Comparison of ENCODE assay signal across 13 mouse cellular contexts in the genomic region with DNA sequence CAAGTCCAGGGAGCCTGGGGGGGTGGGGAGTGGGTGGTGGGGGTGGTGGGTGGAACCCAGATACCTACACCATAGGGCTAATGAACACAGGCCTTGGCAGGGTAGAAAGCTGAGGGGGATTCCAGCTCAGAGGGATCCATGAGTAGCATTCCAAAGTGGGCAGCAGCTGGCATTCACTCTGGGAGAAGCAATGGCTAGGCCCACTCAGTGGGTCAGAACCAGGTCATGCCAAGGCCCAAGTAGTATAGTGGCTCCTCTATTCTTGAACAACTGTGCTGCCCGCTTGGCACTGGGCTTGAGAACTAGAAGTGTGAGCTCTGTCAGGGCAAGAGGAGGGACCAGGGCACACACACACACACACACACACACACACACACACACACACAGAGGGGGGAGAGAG. TPM values are rescaled to one million over a fixed set of nuclear protein-coding genes. Genes with fewer than 3 reads are reported as not detected.
DNase-seq lines count a peak whose midpoint lies in the region; ATAC-seq and TF ChIP-seq lines count a peak whose summit lies in the region.
"Had no signal": no experiment of that assay in that cellular context is flagged by ENCODE, and none has a peak within 500 bp of the region (broad histone marks: within the 10 kb centered on the region; RNA-seq: fewer than 3 reads in every experiment).

No protein-coding gene starts in this region.

- peak overlapping the region; percentile 57 for H3K27ac ChIP-seq in gastrocnemius, adult 2 months
- no peak overlapping the region for H3K27ac ChIP-seq in midbrain, embryonic 12.5 days (replicated peaks)
- no peak overlapping the region for H3K27ac ChIP-seq in midbrain, embryonic 14.5 days (replicated peaks; ENCODE audit: low read depth, low read length)
- peak overlapping the region; percentile 68; the same call in 1 of the 2 replicates for H3K27ac ChIP-seq in limb, embryonic 11.5 days (replicated peaks; ENCODE audit: low read depth, low read length)
- peak overlapping the region; percentile 88 for H3K27ac ChIP-seq in stomach, postnatal 0 days (replicated peaks)
- no peak overlapping the region for H3K27ac ChIP-seq in thymus, adult 2 months (ENCODE audit: control insufficient read depth, insufficient read depth, low read length)
- H3K27ac ChIP-seq in heart, embryonic 11.5 days (ENCODE audit: low read depth, low read length), result no peak overlapping the region
- H3K27ac ChIP-seq: liver, embryonic 14.5 days had no signal

- 100% methylated on average over 1 of the region's 1 CpGs for WGBS in midbrain, embryonic 12.5 days
- WGBS in midbrain, embryonic 14.5 days, result 90% methylated on average over 1 of the region's 1 CpGs
- WGBS in limb, embryonic 11.5 days, result 92% methylated on average over 1 of the region's 1 CpGs
- WGBS in stomach, postnatal 0 days, result 83% methylated on average over 1 of the region's 1 CpGs
- WGBS in thymus, adult 2 months, result 92% methylated on average over 1 of the region's 1 CpGs
- 93% methylated on average over 1 of the region's 1 CpGs for WGBS in heart, embryonic 11.5 days (ENCODE audit: insufficient replicate concordance)

- no peak overlapping the region for H3K4me3 ChIP-seq in gastrocnemius, adult 2 months
- no peak overlapping the region for H3K4me3 ChIP-seq in midbrain, embryonic 12.5 days
- no peak overlapping the region for H3K4me3 ChIP-seq in midbrain, embryonic 14.5 days (replicated peaks; ENCODE audit: low read depth, low read length)
- H3K4me3 ChIP-seq in limb, embryonic 11.5 days (ENCODE audit: low read depth, low read length), result no peak overlapping the region
- no peak overlapping the region for H3K4me3 ChIP-seq in stomach, postnatal 0 days (ENCODE audit: low read depth, low read length)
- H3K4me3 ChIP-seq in thymus, adult 2 months (ENCODE audit: control insufficient read depth, insufficient read depth, low read length), result no peak overlapping the region
- no peak overlapping the region for H3K4me3 ChIP-seq in heart, embryonic 11.5 days (ENCODE audit: low read depth, low read length)

- intact Hi-C loops in gastrocnemius, adult 2 months (cut with DNase I), result loop anchor here (5.0 kb wide), 1 partner anchor 56 kb away; no protein-coding TSS in a partner anchor

- ATAC-seq in midbrain, embryonic 12.5 days (ENCODE audit: low FRiP score, low read depth), result no peak
- ATAC-seq in midbrain, embryonic 14.5 days (ENCODE audit: low FRiP score, low TSS enrichment), result no peak
- ATAC-seq in limb, embryonic 11.5 days (ENCODE audit: insufficient number of reproducible peaks, low FRiP score, low TSS enrichment, low read depth), result no peak
- no peak for ATAC-seq in stomach, postnatal 0 days (ENCODE audit: low FRiP score, low TSS enrichment)
- no peak for ATAC-seq in heart, embryonic 11.5 days (replicated peaks; ENCODE audit: insufficient number of reproducible peaks, low FRiP score, low TSS enrichment)

- TF ChIP-seq EP300 in stomach, postnatal 0 days (optimal IDR thresholded peaks at IDR 0.05), result no peak

- peaks cover 42% of the 10 kb centered on the region for H3K4me1 ChIP-seq in midbrain, embryonic 12.5 days
- H3K4me1 ChIP-seq in midbrain, embryonic 14.5 days (ENCODE audit: control insufficient read depth, insufficient read depth, low read length), result peaks cover 23% of the 10 kb centered on the region
- H3K4me1 ChIP-seq in limb, embryonic 11.5 days (ENCODE audit: control insufficient read depth, insufficient read depth, low read length), result peaks cover 17% of the 10 kb centered on the region; the same call in 1 of the 2 replicates
- peaks cover 4% of the 10 kb centered on the region for H3K4me1 ChIP-seq in stomach, postnatal 0 days (replicated peaks; ENCODE audit: control insufficient read depth, insufficient read depth)
- H3K4me1 ChIP-seq in thymus, adult 2 months (replicated peaks; ENCODE audit: control insufficient read depth, insufficient read depth, low read length), result peaks cover 35% of the 10 kb centered on the region
- H3K4me1 ChIP-seq in heart, embryonic 11.5 days (ENCODE audit: control insufficient read depth, insufficient read depth, low read length), result peaks cover 14% of the 10 kb centered on the region; the same call in 1 of the 2 replicates

- no peak for TF ChIP-seq POLR2A in thymus, adult 2 months (IDR thresholded peaks at IDR 0.05; ENCODE audit: control insufficient read depth, extremely low read depth, insufficient read depth, low read length, poor library complexity)

- H3K9ac ChIP-seq in midbrain, embryonic 12.5 days (replicated peaks), result peak overlapping the region; percentile 31; the same call in 1 of the 2 replicates
- no peak overlapping the region for H3K9ac ChIP-seq in midbrain, embryonic 14.5 days (replicated peaks; ENCODE audit: low read length)
- no peak overlapping the region for H3K9ac ChIP-seq in limb, embryonic 11.5 days (ENCODE audit: low read length)
- H3K9ac ChIP-seq in stomach, postnatal 0 days (ENCODE audit: low read length), result no peak overlapping the region
- no peak overlapping the region for H3K9ac ChIP-seq in heart, embryonic 11.5 days (ENCODE audit: low read depth, low read length)
- H3K9ac ChIP-seq: liver, embryonic 14.5 days had no signal

- no peak for TF ChIP-seq CTCF in gastrocnemius, adult 2 months (IDR thresholded peaks at IDR 0.05)
- no peak for TF ChIP-seq CTCF in stomach, postnatal 0 days (IDR thresholded peaks at IDR 0.05; ENCODE audit: low read depth)
- TF ChIP-seq CTCF in thymus, adult 2 months (IDR thresholded peaks at IDR 0.05; ENCODE audit: borderline replicate concordance, control insufficient read depth, extremely low read depth, insufficient read depth, low read length, poor library complexity), result no peak

- H3K27me3 ChIP-seq in midbrain, embryonic 12.5 days, result peaks cover 7% of the 10 kb centered on the region
- H3K27me3 ChIP-seq in midbrain, embryonic 14.5 days (ENCODE audit: control insufficient read depth, insufficient read depth, low read length), result no peaks in the 10 kb centered on the region
- no peaks in the 10 kb centered on the region for H3K27me3 ChIP-seq in limb, embryonic 11.5 days (ENCODE audit: control insufficient read depth, insufficient read depth, low read length)
- no peaks in the 10 kb centered on the region for H3K27me3 ChIP-seq in stomach, postnatal 0 days (ENCODE audit: control insufficient read depth, insufficient read depth, low read length)
- H3K27me3 ChIP-seq in thymus, adult 2 months (ENCODE audit: control insufficient read depth, insufficient read depth, low read length), result no peaks in the 10 kb centered on the region
- no peaks in the 10 kb centered on the region for H3K27me3 ChIP-seq in heart, embryonic 11.5 days (ENCODE audit: control insufficient read depth, insufficient read depth, low read length)
- H3K27me3 ChIP-seq: Patski had no signal

- H3K9me3 ChIP-seq in midbrain, embryonic 12.5 days, result no peaks in the 10 kb centered on the region
- no peaks in the 10 kb centered on the region for H3K9me3 ChIP-seq in midbrain, embryonic 14.5 days (ENCODE audit: control insufficient read depth, low read length)
- H3K9me3 ChIP-seq in limb, embryonic 11.5 days (ENCODE audit: control insufficient read depth, low read length), result no peaks in the 10 kb centered on the region
- no peaks in the 10 kb centered on the region for H3K9me3 ChIP-seq in stomach, postnatal 0 days (ENCODE audit: control insufficient read depth, low read length)
- H3K9me3 ChIP-seq in heart, embryonic 11.5 days (replicated peaks; ENCODE audit: control insufficient read depth, low read length), result no peaks in the 10 kb centered on the region

- H3K4me2 ChIP-seq in midbrain, embryonic 12.5 days (replicated peaks), result no peak overlapping the region
- H3K4me2 ChIP-seq in midbrain, embryonic 14.5 days (ENCODE audit: low read length), result no peak overlapping the region
- H3K4me2 ChIP-seq in limb, embryonic 11.5 days (ENCODE audit: low read depth, severe bottlenecking), result no peak overlapping the region
- no peak overlapping the region for H3K4me2 ChIP-seq in stomach, postnatal 0 days (replicated peaks; ENCODE audit: low read depth)
- H3K4me2 ChIP-seq in heart, embryonic 11.5 days, result no peak overlapping the region

- no peaks in the 10 kb centered on the region for H3K36me3 ChIP-seq in midbrain, embryonic 12.5 days
- H3K36me3 ChIP-seq in midbrain, embryonic 14.5 days (ENCODE audit: control insufficient read depth, insufficient read depth, low read length), result no peaks in the 10 kb centered on the region
- no peaks in the 10 kb centered on the region for H3K36me3 ChIP-seq in limb, embryonic 11.5 days (ENCODE audit: control insufficient read depth, insufficient read depth, low read length)
- no peaks in the 10 kb centered on the region for H3K36me3 ChIP-seq in stomach, postnatal 0 days (ENCODE audit: control insufficient read depth, insufficient read depth, low read length)
- H3K36me3 ChIP-seq in thymus, adult 2 months (ENCODE audit: control insufficient read depth, insufficient read depth, low read length), result no peaks in the 10 kb centered on the region
- no peaks in the 10 kb centered on the region for H3K36me3 ChIP-seq in heart, embryonic 11.5 days (ENCODE audit: control insufficient read depth, insufficient read depth, low read length)

- DNase-seq in gastrocnemius, adult 2 months, result peak; percentile 44
- no peak for DNase-seq in gastrocnemius, postnatal 4 days (ENCODE audit: low spot score in 2 of 2)
- DNase-seq in midbrain, embryonic 14.5 days, result no peak
- DNase-seq in limb, embryonic 11.5 days (ENCODE audit: low spot score), result no peak
- no peak for DNase-seq in stomach, postnatal 0 days (ENCODE audit: low spot score)
- DNase-seq in thymus, adult 2 months, result no peak

RNA-seq across cellular contexts. Expression of gene Atp1a2, which starts 10.5 kb away (rescaled TPM):
- total RNA-seq in gastrocnemius, adult 2 months (2021), result 1,000 to 10,000 TPM in 1 of 2 experiments, 100 to 1,000 TPM in 1; 838 to 1,060 TPM
- total RNA-seq in gastrocnemius, postnatal 4 days (2021), result 100 to 1,000 TPM; 454 to 465 TPM
- 12.8 and 13.2 TPM in 2 replicates for polyA plus RNA-seq in midbrain, embryonic 12.5 days (2016; fragmentation: Nextera tagmentation; extraction: Ambion mirVana)
- polyA plus RNA-seq in midbrain, embryonic 14.5 days (2014; fragmentation: Nextera tagmentation; extraction: Ambion mirVana), result 18.2 and 19.4 TPM in 2 replicates
- 1.4 and 1.5 TPM in 2 replicates for polyA plus RNA-seq in limb, embryonic 11.5 days (2014; fragmentation: Nextera tagmentation; extraction: Ambion mirVana)
- polyA plus RNA-seq in stomach, postnatal 0 days (2015; fragmentation: Nextera tagmentation; extraction: Ambion mirVana), result 3.1 and 4.1 TPM in 2 replicates
- 24.4 and 28.5 TPM in 2 replicates for polyA plus RNA-seq in thymus, adult 2 months (2012; rRNA removed)
- 4.7 and 7.0 TPM in 2 replicates for polyA plus RNA-seq in heart, embryonic 11.5 days (2014; fragmentation: Nextera tagmentation; extraction: Ambion mirVana)
- total RNA-seq: common myeloid progenitor, adult 5-6 weeks had no signal

RNA-seq across cellular contexts. Expression of gene Kcnj9, which starts 20.7 kb away (rescaled TPM):
- total RNA-seq in gastrocnemius, adult 2 months (2021), result not detected
- not detected for total RNA-seq in gastrocnemius, postnatal 4 days (2021)
- polyA plus RNA-seq in midbrain, embryonic 12.5 days (2016; fragmentation: Nextera tagmentation; extraction: Ambion mirVana), result 1.7 and 2.7 TPM in 2 replicates
- 3.0 and 3.9 TPM in 2 replicates for polyA plus RNA-seq in midbrain, embryonic 14.5 days (2014; fragmentation: Nextera tagmentation; extraction: Ambion mirVana)
- polyA plus RNA-seq in limb, embryonic 11.5 days (2014; fragmentation: Nextera tagmentation; extraction: Ambion mirVana), result not detected in 2 replicates
- 0.07 TPM in 2 replicates for polyA plus RNA-seq in stomach, postnatal 0 days (2015; fragmentation: Nextera tagmentation; extraction: Ambion mirVana)
- polyA plus RNA-seq in thymus, adult 2 months (2012; rRNA removed), result 1.5 TPM in 2 replicates
- 0.59 and 0.77 TPM in 2 replicates for polyA plus RNA-seq in heart, embryonic 11.5 days (2014; fragmentation: Nextera tagmentation; extraction: Ambion mirVana)
- total RNA-seq: common myeloid progenitor, adult 5-6 weeks had no signal

RNA-seq across cellular contexts. Expression of gene Kcnj10, which starts 32.6 kb away (rescaled TPM):
- total RNA-seq in gastrocnemius, adult 2 months (2021), result under 1 TPM in 1 of 2 experiments, not detected in 1; 0.06 TPM
- 1 to 10 TPM; 2.2 to 2.3 TPM for total RNA-seq in gastrocnemius, postnatal 4 days (2021)
- 0.64 and 0.85 TPM in 2 replicates for polyA plus RNA-seq in midbrain, embryonic 12.5 days (2016; fragmentation: Nextera tagmentation; extraction: Ambion mirVana)
- polyA plus RNA-seq in midbrain, embryonic 14.5 days (2014; fragmentation: Nextera tagmentation; extraction: Ambion mirVana), result 1.5 TPM in 2 replicates
- 0.07 and 0.11 TPM in 2 replicates for polyA plus RNA-seq in limb, embryonic 11.5 days (2014; fragmentation: Nextera tagmentation; extraction: Ambion mirVana)
- 0.17 and 0.25 TPM in 2 replicates for polyA plus RNA-seq in stomach, postnatal 0 days (2015; fragmentation: Nextera tagmentation; extraction: Ambion mirVana)
- polyA plus RNA-seq in thymus, adult 2 months (2012; rRNA removed), result 3.2 and 3.9 TPM in 2 replicates
- 0.09 TPM in 1 of 2 replicates, not detected in the other for polyA plus RNA-seq in heart, embryonic 11.5 days (2014; fragmentation: Nextera tagmentation; extraction: Ambion mirVana)
- polyA plus RNA-seq: C2C12 had no signal

RNA-seq across cellular contexts. Expression of gene Igsf8, which starts 47.0 kb away (rescaled TPM):
- 1 to 10 TPM; 7.4 to 8.3 TPM for total RNA-seq in gastrocnemius, adult 2 months (2021)
- total RNA-seq in gastrocnemius, postnatal 4 days (2021), result 10 to 100 TPM; 24.8 to 26.9 TPM
- 103 and 106 TPM in 2 replicates for polyA plus RNA-seq in midbrain, embryonic 12.5 days (2016; fragmentation: Nextera tagmentation; extraction: Ambion mirVana)
- 55.6 and 61.0 TPM in 2 replicates for polyA plus RNA-seq in midbrain, embryonic 14.5 days (2014; fragmentation: Nextera tagmentation; extraction: Ambion mirVana)
- 31.9 and 35.4 TPM in 2 replicates for polyA plus RNA-seq in limb, embryonic 11.5 days (2014; fragmentation: Nextera tagmentation; extraction: Ambion mirVana)
- polyA plus RNA-seq in stomach, postnatal 0 days (2015; fragmentation: Nextera tagmentation; extraction: Ambion mirVana), result 19.1 and 19.5 TPM in 2 replicates
- 159 and 162 TPM in 2 replicates for polyA plus RNA-seq in thymus, adult 2 months (2012; rRNA removed)
- polyA plus RNA-seq in heart, embryonic 11.5 days (2014; fragmentation: Nextera tagmentation; extraction: Ambion mirVana), result 22.8 and 24.0 TPM in 2 replicates

RNA-seq across cellular contexts. Expression of gene Atp1a4, which starts 50.2 kb away (rescaled TPM):
- total RNA-seq in gastrocnemius, adult 2 months (2021), result under 1 TPM; 0.20 to 0.43 TPM
- total RNA-seq in gastrocnemius, postnatal 4 days (2021), result under 1 TPM; 0.17 to 0.18 TPM
- not detected in 2 replicates for polyA plus RNA-seq in midbrain, embryonic 12.5 days (2016; fragmentation: Nextera tagmentation; extraction: Ambion mirVana)
- not detected in 2 replicates for polyA plus RNA-seq in midbrain, embryonic 14.5 days (2014; fragmentation: Nextera tagmentation; extraction: Ambion mirVana)
- polyA plus RNA-seq in limb, embryonic 11.5 days (2014; fragmentation: Nextera tagmentation; extraction: Ambion mirVana), result not detected in 2 replicates
- not detected in 2 replicates for polyA plus RNA-seq in stomach, postnatal 0 days (2015; fragmentation: Nextera tagmentation; extraction: Ambion mirVana)
- 0.07 TPM in 1 of 2 replicates, not detected in the other for polyA plus RNA-seq in thymus, adult 2 months (2012; rRNA removed)
- polyA plus RNA-seq in heart, embryonic 11.5 days (2014; fragmentation: Nextera tagmentation; extraction: Ambion mirVana), result 0.31 and 0.35 TPM in 2 replicates
- total RNA-seq: common myeloid progenitor, adult 5-6 weeks had no signal
- polyA plus RNA-seq: C2C12; neural tube, embryonic 11.5 days had no signal

Comparison
In these comparisons a context has a peak if more than half of its experiments do, and no peak if none do; other contexts are left out.
1. H3K27ac ChIP-seq: peak in gastrocnemius, adult 2 months (single experiment), limb, embryonic 11.5 days (single experiment) and stomach, postnatal 0 days (single experiment); none in midbrain, embryonic 12.5 days (single experiment), midbrain, embryonic 14.5 days (single experiment), thymus, adult 2 months (single experiment) and heart, embryonic 11.5 days (single experiment).